Mouse (Mus musculus): ENCODE data around the gene Rnf212. TPM values are rescaled to one million over a fixed set of nuclear protein-coding genes. Genes with fewer than 3 reads are reported as not detected.

Rnf212 gene
- total RNA-seq (2012; rRNA removed), result not detected in 2 replicates
- total RNA-seq (2014; rRNA removed), result not detected in 2 replicates
- not detected in 2 replicates for polyA plus RNA-seq (2012; ENCODE audit: insufficient read length, low read depth)

GRCm38 (mm10) chr5:108774630-108775306 is at the start of gene Rnf212:
TSS of gene Rnf212 (minus strand) at chr5:108774982.
- H3K79me2 ChIP-seq (replicated peaks; ENCODE audit: control insufficient read depth, extremely low read depth, insufficient read depth, poor library complexity, severe bottlenecking), result no peaks in the 10 kb centered on the region
- H3K4me3 ChIP-seq (replicated peaks in 1 of 3; ENCODE audit: low read depth in 2 of 3, low read length in 2 of 3, poor library complexity in 1 of 3), result no peak within 1 kb of the TSS
- H3K4me1 ChIP-seq (ENCODE audit: control insufficient read depth in 1 of 2, insufficient read depth in 2 of 2), result no peaks in the 10 kb centered on the region
- no peak within 1 kb of the TSS for H3K27ac ChIP-seq (ENCODE audit: insufficient read depth, low read depth)
- TF ChIP-seq SMC3 (IDR thresholded peaks at IDR 0.05; ENCODE audit: low read depth, low read length) (no peak), ZKSCAN1 (IDR thresholded peaks at IDR 0.05; ENCODE audit: borderline replicate concordance, low read depth, low read length) (no peak), CHD1 (IDR thresholded peaks at IDR 0.05; ENCODE audit: low read depth, low read length) (no peak), IRF4 (IDR thresholded peaks at IDR 0.05; ENCODE audit: low read depth, low read length) (no peak), TBP (conservative IDR thresholded peaks at IDR 0.05; ENCODE audit: low read depth, low read length) (no peak), UBTF (IDR thresholded peaks at IDR 0.05; ENCODE audit: low read depth, low read length) (no peak), KAT2A (IDR thresholded peaks at IDR 0.05; ENCODE audit: insufficient replicate concordance, low read length) (no peak), ZC3H11A (IDR thresholded peaks at IDR 0.05; ENCODE audit: low read depth, low read length) (no peak), USF2 (conservative IDR thresholded peaks at IDR 0.05; ENCODE audit: low read depth, low read length) (no peak), JUND (conservative IDR thresholded peaks at IDR 0.05; ENCODE audit: low read depth, low read length) (no peak), MAX (IDR thresholded peaks at IDR 0.05; ENCODE audit: low read length) (no peak), JUN (IDR thresholded peaks at IDR 0.05; ENCODE audit: insufficient read depth, low read depth, low read length) (no peak), USF1 (IDR thresholded peaks at IDR 0.05; ENCODE audit: low read depth, low read length) (no peak), ZNF384 (IDR thresholded peaks at IDR 0.05; ENCODE audit: low read depth, low read length) (no peak), PAX5 (IDR thresholded peaks at IDR 0.05; ENCODE audit: low read length) (no peak), POLR2AphosphoS2 (IDR thresholded peaks at IDR 0.05; ENCODE audit: low read depth, low read length) (no peak), CTCF (conservative IDR thresholded peaks at IDR 0.05 in 1 of 2, IDR thresholded peaks at IDR 0.05 in 1 of 2; ENCODE audit: low read depth in 2 of 2, low read length in 2 of 2) (no peak)
- no peak within 1 kb of the TSS for H3K9ac ChIP-seq (ENCODE audit: insufficient read depth, low read depth)
- in situ Hi-C loops (cut with MboI; ENCODE audit: low pct_ligation_motif_present, low pct_unique_long_range_greater_than_20kb, low sequenced_read_pairs) (no loop called here), dilution Hi-C loops (cut with MboI; ENCODE audit: extremely low pct_ligation_motif_present, extremely low pct_unique_long_range_greater_than_20kb, low sequenced_read_pairs) (no loop called here)
- DNase-seq (ENCODE audit: extremely low read depth), result no peak
- H3K4me2 ChIP-seq (ENCODE audit: insufficient read depth, low read depth, poor library complexity, severe bottlenecking), result no peak within 1 kb of the TSS
- H3K27me3 ChIP-seq (replicated peaks), result no peaks in the 10 kb centered on the region
- no peaks in the 10 kb centered on the region for H3K36me3 ChIP-seq (replicated peaks in 1 of 2; ENCODE audit: control insufficient read depth in 1 of 2, insufficient read depth in 1 of 2, low read length in 1 of 2)
- H3K9me3 ChIP-seq (replicated peaks; ENCODE audit: low read length), result no peaks in the 10 kb centered on the region

GRCm38 (mm10) chr5:108823276-108823675 is 48.5 kb upstream of the Rnf212 start:
- no peak overlapping the region for H3K4me3 ChIP-seq (replicated peaks in 1 of 3; ENCODE audit: low read depth in 2 of 3, low read length in 2 of 3, poor library complexity in 1 of 3)
- in situ Hi-C loops (cut with MboI; ENCODE audit: low pct_ligation_motif_present, low pct_unique_long_range_greater_than_20kb, low sequenced_read_pairs) (no loop called here), dilution Hi-C loops (cut with MboI; ENCODE audit: extremely low pct_ligation_motif_present, extremely low pct_unique_long_range_greater_than_20kb, low sequenced_read_pairs) (no loop called here)
- TF ChIP-seq MAZ (IDR thresholded peaks at IDR 0.05; ENCODE audit: low read depth, low read length) (no peak), USF2 (conservative IDR thresholded peaks at IDR 0.05; ENCODE audit: low read depth, low read length) (no peak), MAFK (IDR thresholded peaks at IDR 0.05; ENCODE audit: insufficient replicate concordance, low read length) (no peak), POLR2A (IDR thresholded peaks at IDR 0.05; ENCODE audit: low read depth, low read length) (no peak), HCFC1 (IDR thresholded peaks at IDR 0.05; ENCODE audit: low read depth, low read length) (no peak), MEF2A (IDR thresholded peaks at IDR 0.05; ENCODE audit: borderline replicate concordance, low read depth, low read length) (no peak), SIN3A (IDR thresholded peaks at IDR 0.05; ENCODE audit: low read length) (no peak), ETS1 (conservative IDR thresholded peaks at IDR 0.05; ENCODE audit: low read depth, low read length) (no peak), PAX5 (IDR thresholded peaks at IDR 0.05; ENCODE audit: low read length) (no peak), CTCF (conservative IDR thresholded peaks at IDR 0.05 in 1 of 2, IDR thresholded peaks at IDR 0.05 in 1 of 2; ENCODE audit: low read depth in 2 of 2, low read length in 2 of 2) (no peak), RCOR1 (conservative IDR thresholded peaks at IDR 0.05; ENCODE audit: low read depth, low read length) (no peak), CHD2 (IDR thresholded peaks at IDR 0.05; ENCODE audit: low read length) (no peak), TBP (conservative IDR thresholded peaks at IDR 0.05; ENCODE audit: low read depth, low read length) (no peak), GABPA (IDR thresholded peaks at IDR 0.05; ENCODE audit: insufficient replicate concordance, low read depth, low read length) (no peak), UBTF (IDR thresholded peaks at IDR 0.05; ENCODE audit: low read depth, low read length) (no peak), MXI1 (IDR thresholded peaks at IDR 0.05; ENCODE audit: low read depth, low read length) (no peak), TCF12 (IDR thresholded peaks at IDR 0.05; ENCODE audit: low read depth, low read length) (no peak), E2F4 (IDR thresholded peaks at IDR 0.05; ENCODE audit: insufficient replicate concordance, low read depth, low read length) (no peak), JUND (conservative IDR thresholded peaks at IDR 0.05; ENCODE audit: low read depth, low read length) (no peak)
- no peak overlapping the region for H3K4me2 ChIP-seq (ENCODE audit: insufficient read depth, low read depth, poor library complexity, severe bottlenecking)
- no peak overlapping the region for H3K9ac ChIP-seq (ENCODE audit: insufficient read depth, low read depth)
- no peak for DNase-seq (ENCODE audit: extremely low read depth)
- no peaks in the 10 kb centered on the region for H3K79me2 ChIP-seq (replicated peaks; ENCODE audit: control insufficient read depth, extremely low read depth, insufficient read depth, poor library complexity, severe bottlenecking)
- H3K27ac ChIP-seq (ENCODE audit: insufficient read depth, low read depth), result no peak overlapping the region
- peaks cover 27% of the 10 kb centered on the region for H3K27me3 ChIP-seq (replicated peaks)
- H3K9me3 ChIP-seq (replicated peaks; ENCODE audit: low read length), result no peaks in the 10 kb centered on the region
- H3K36me3 ChIP-seq (replicated peaks in 1 of 2; ENCODE audit: control insufficient read depth in 1 of 2, insufficient read depth in 1 of 2, low read length in 1 of 2), result no peaks in the 10 kb centered on the region
- H3K4me1 ChIP-seq (ENCODE audit: control insufficient read depth in 1 of 2, insufficient read depth in 2 of 2), result no peaks in the 10 kb centered on the region

All from CH12.LX (cell line).